Mouse (Mus musculus): ENCODE measurements around the gene Tctex1d4. TPM values are rescaled to one million over a fixed set of nuclear protein-coding genes. Genes with fewer than 3 reads are reported as not detected.

Gene Tctex1d4
- polyA plus RNA-seq, 1 experiment from 2014 or later, result not detected

- Histone ChIP-seq H3K9ac (no peak overlapping the region), H3K4me2 (replicated peaks) (peak overlapping the region; percentile 96), H3K4me3 (peak overlapping the region; percentile 87), H3K27me3 (peaks cover 29% of the 10 kb centered on the region), H3K36me3 (peaks cover 6% of the 10 kb centered on the region; the same call in 1 of the 2 replicates), H3K27ac (no peak overlapping the region), H3K4me1 (peaks cover 17% of the 10 kb centered on the region; the same call in 1 of the 2 replicates), H3K9me3 (no peaks in the 10 kb centered on the region)
- 16% methylated on average over 7 of the region's 7 CpGs for WGBS
- peak; percentile 36; the same call in 1 of the 2 replicates for ATAC-seq (ENCODE audit: insufficient number of reproducible peaks, insufficient read depth, low FRiP score, low TSS enrichment)
Measured at GRCm38 (mm10) chr4:117131890-117132793, 5.5 kb downstream of the Tctex1d4 start.

- ATAC-seq (ENCODE audit: insufficient number of reproducible peaks, insufficient read depth, low FRiP score, low TSS enrichment), result no peak
- H3K4me2 ChIP-seq (replicated peaks), result peak overlapping the region; percentile 96
- no peak overlapping the region for H3K27ac ChIP-seq
- peaks cover 29% of the 10 kb centered on the region for H3K27me3 ChIP-seq
- 9% methylated on average over 11 of the region's 11 CpGs for WGBS
- peak overlapping the region; percentile 78 for H3K9ac ChIP-seq
- H3K4me3 ChIP-seq, result peak overlapping the region; percentile 87
- peaks cover 17% of the 10 kb centered on the region; the same call in 1 of the 2 replicates for H3K4me1 ChIP-seq
- H3K9me3 ChIP-seq, result no peaks in the 10 kb centered on the region
- peaks cover 6% of the 10 kb centered on the region; the same call in 1 of the 2 replicates for H3K36me3 ChIP-seq
Measured at GRCm38 (mm10) chr4:117132794-117133143, 6.2 kb downstream of the Tctex1d4 start.

- H3K9ac ChIP-seq, result peak overlapping the region; percentile 78
- H3K4me2 ChIP-seq (replicated peaks), result peak overlapping the region; percentile 96
- peaks cover 29% of the 10 kb centered on the region for H3K27me3 ChIP-seq
- peaks cover 17% of the 10 kb centered on the region; the same call in 1 of the 2 replicates for H3K4me1 ChIP-seq
- peak overlapping the region; percentile 87 for H3K4me3 ChIP-seq
- no peaks in the 10 kb centered on the region for H3K9me3 ChIP-seq
- peak; percentile 50 for ATAC-seq (ENCODE audit: insufficient number of reproducible peaks, insufficient read depth, low FRiP score, low TSS enrichment)
- no peak overlapping the region for H3K27ac ChIP-seq
- WGBS, result under 1% methylated on average over 42 of the region's 42 CpGs
- peaks cover 6% of the 10 kb centered on the region; the same call in 1 of the 2 replicates for H3K36me3 ChIP-seq
Measured at GRCm38 (mm10) chr4:117133366-117133796, 6.8 kb downstream of the Tctex1d4 start.

- no peaks in the 10 kb centered on the region for H3K9me3 ChIP-seq
- peaks cover 17% of the 10 kb centered on the region; the same call in 1 of the 2 replicates for H3K4me1 ChIP-seq
- peak within 1 kb of the TSS; percentile 96 for H3K4me2 ChIP-seq (replicated peaks)
- ATAC-seq (ENCODE audit: insufficient number of reproducible peaks, insufficient read depth, low FRiP score, low TSS enrichment), result peak; percentile 78
- 3% methylated on average over 37 of the region's 48 CpGs for WGBS
- H3K4me3 ChIP-seq, result peak within 1 kb of the TSS; percentile 87
- H3K36me3 ChIP-seq, result peaks cover 1% of the 10 kb centered on the region; the same call in 1 of the 2 replicates
- H3K27me3 ChIP-seq, result peaks cover 29% of the 10 kb centered on the region
- no peak within 1 kb of the TSS for H3K27ac ChIP-seq
- H3K9ac ChIP-seq, result peak within 1 kb of the TSS; percentile 78
Measured at GRCm38 (mm10) chr4:117133817-117134600, 7.4 kb downstream of the Tctex1d4 start, which contains the start of gene Plk3. Plk3 (minus strand) TSS chr4:117133963.

GRCm38 (mm10) chr4:117134601-117134995 lies 8.0 kb downstream of the Tctex1d4 start:
- no peak overlapping the region; the same call in 1 of the 2 replicates for H3K9ac ChIP-seq
- WGBS, result 29% methylated on average over 2 of the region's 2 CpGs
- H3K27ac ChIP-seq, result no peak overlapping the region

GRCm38 (mm10) chr4:117136034-117136433 lies 9.4 kb downstream of the Tctex1d4 start:
- H3K9me3 ChIP-seq, result no peaks in the 10 kb centered on the region
- peaks cover 25% of the 10 kb centered on the region for H3K27me3 ChIP-seq
- 19% methylated on average over 8 of the region's 8 CpGs for WGBS
- no peak overlapping the region for H3K4me3 ChIP-seq
- H3K4me2 ChIP-seq (replicated peaks), result no peak overlapping the region
- H3K9ac ChIP-seq, result no peak overlapping the region
- no peak overlapping the region for H3K27ac ChIP-seq
- H3K4me1 ChIP-seq, result peaks cover 17% of the 10 kb centered on the region; the same call in 1 of the 2 replicates
- H3K36me3 ChIP-seq, result no peaks in the 10 kb centered on the region
- no peak for ATAC-seq (ENCODE audit: insufficient number of reproducible peaks, insufficient read depth, low FRiP score, low TSS enrichment)

More at GRCm38 (mm10) chr4:117134601-117134995, 8.0 kb downstream of the Tctex1d4 start:
- Histone ChIP-seq H3K27me3 (peaks cover 29% of the 10 kb centered on the region), H3K4me3 (no peak overlapping the region; the same call in 1 of the 2 replicates), H3K4me2 (replicated peaks) (peak overlapping the region; percentile 96; the same call in 1 of the 2 replicates), H3K9me3 (no peaks in the 10 kb centered on the region), H3K36me3 (no peaks in the 10 kb centered on the region), H3K4me1 (peaks cover 17% of the 10 kb centered on the region; the same call in 1 of the 2 replicates)
- ATAC-seq (ENCODE audit: insufficient number of reproducible peaks, insufficient read depth, low FRiP score, low TSS enrichment), result no peak

- no peak overlapping the region for H3K27ac ChIP-seq
- no peak overlapping the region for H3K9ac ChIP-seq
- no peaks in the 10 kb centered on the region; the same call in 1 of the 2 replicates for H3K27me3 ChIP-seq
- peaks cover 7% of the 10 kb centered on the region; the same call in 1 of the 2 replicates for H3K4me1 ChIP-seq
- WGBS, result 69% methylated on average over 16 of the region's 17 CpGs
- H3K4me3 ChIP-seq, result no peak overlapping the region
- no peaks in the 10 kb centered on the region for H3K9me3 ChIP-seq
- no peak for ATAC-seq (ENCODE audit: insufficient number of reproducible peaks, insufficient read depth, low FRiP score, low TSS enrichment)
- H3K36me3 ChIP-seq, result no peaks in the 10 kb centered on the region
- H3K4me2 ChIP-seq (replicated peaks), result no peak overlapping the region
Measured at GRCm38 (mm10) chr4:117138295-117139216, 12.0 kb downstream of the Tctex1d4 start.

- 2% methylated on average over 2 of the region's 2 CpGs for WGBS
- no peak for ATAC-seq (ENCODE audit: insufficient number of reproducible peaks, insufficient read depth, low FRiP score, low TSS enrichment)
- H3K9me3 ChIP-seq, result no peaks in the 10 kb centered on the region
- no peaks in the 10 kb centered on the region for H3K27me3 ChIP-seq
- no peak overlapping the region for H3K4me2 ChIP-seq (replicated peaks)
- H3K9ac ChIP-seq, result no peak overlapping the region
- H3K36me3 ChIP-seq, result no peaks in the 10 kb centered on the region
- H3K4me1 ChIP-seq, result peaks cover 5% of the 10 kb centered on the region; the same call in 1 of the 2 replicates
- no peak overlapping the region for H3K4me3 ChIP-seq
- no peak overlapping the region for H3K27ac ChIP-seq
Measured at GRCm38 (mm10) chr4:117139217-117139612, 12.6 kb downstream of the Tctex1d4 start.

- no peak overlapping the region for H3K4me3 ChIP-seq
- H3K27me3 ChIP-seq, result no peaks in the 10 kb centered on the region
- H3K4me1 ChIP-seq, result peaks cover 3% of the 10 kb centered on the region; the same call in 1 of the 2 replicates
- H3K9me3 ChIP-seq, result no peaks in the 10 kb centered on the region
- ATAC-seq (ENCODE audit: insufficient number of reproducible peaks, insufficient read depth, low FRiP score, low TSS enrichment), result no peak
- 35% methylated on average over 4 of the region's 4 CpGs for WGBS
- no peak overlapping the region for H3K27ac ChIP-seq
- no peak overlapping the region for H3K9ac ChIP-seq
- H3K36me3 ChIP-seq, result no peaks in the 10 kb centered on the region
- H3K4me2 ChIP-seq (replicated peaks), result no peak overlapping the region
Measured at GRCm38 (mm10) chr4:117140613-117141012, 14.0 kb downstream of the Tctex1d4 start.

- Histone ChIP-seq H3K4me2 (replicated peaks) (no peak overlapping the region), H3K27ac (no peak overlapping the region), H3K36me3 (no peaks in the 10 kb centered on the region), H3K27me3 (no peaks in the 10 kb centered on the region), H3K9ac (no peak overlapping the region; the same call in 1 of the 2 replicates), H3K9me3 (no peaks in the 10 kb centered on the region), H3K4me3 (no peak overlapping the region), H3K4me1 (peaks cover 3% of the 10 kb centered on the region; the same call in 1 of the 2 replicates)
- no peak for ATAC-seq (ENCODE audit: insufficient number of reproducible peaks, insufficient read depth, low FRiP score, low TSS enrichment)
- 70% methylated on average over 7 of the region's 7 CpGs for whole genome bisulfite sequencing
Measured at GRCm38 (mm10) chr4:117143023-117143422, 16.4 kb downstream of the Tctex1d4 start.
